Mouse (Mus musculus) splenic B cell, adult 2 months (primary cell): ENCODE measurements around the gene Pip4k2b.
"Not testable (repeated sequence)": the region's sequence is repeated elsewhere in the genome, so short reads cannot be mapped to it uniquely, and the experiment has no call there.

ENCODE experiments used
- DNase-seq: peaks from one replicate; pipeline ENCODE4 v3.0.0-alpha.2; 2011; ENCODE audit warnings: low read depth, low spot score
- H3K27me3 ChIP-seq: 2 replicates; pipeline ENCODE4 v1.6.1; 2012; ENCODE audit warnings: mild to moderate bottlenecking, low read length, moderate library complexity, mixed read lengths; ENCODE audit not compliant: control insufficient read depth, poor library complexity, insufficient read depth, severe bottlenecking
- H3K36me3 ChIP-seq: 2 replicates; pipeline ENCODE4 v1.6.1; 2012; ENCODE audit warnings: mild to moderate bottlenecking, low read length, moderate library complexity, mixed read lengths; ENCODE audit not compliant: control insufficient read depth, poor library complexity, insufficient read depth, severe bottlenecking

The Pip4k2b gene

GRCm38 (mm10) chr11:97744063-97744717 lies at the start of gene Pip4k2b:
Gene Pip4k2b, minus strand, starts transcription at chr11:97744704.
- DNase-seq, result peak; percentile 67
- Histone ChIP-seq H3K27me3 (no peaks in the 10 kb centered on the region), H3K36me3 (no peaks in the 10 kb centered on the region)

- Histone ChIP-seq H3K27me3 (no peaks in the 10 kb centered on the region), H3K36me3 (no peaks in the 10 kb centered on the region)
- DNase-seq, result peak; percentile 90
Observed at GRCm38 (mm10) chr11:97793165-97793564, 48.7 kb upstream of the Pip4k2b start.

GRCm38 (mm10) chr11:97790778-97791438 lies 46.4 kb upstream of the Pip4k2b start:
- H3K27me3 ChIP-seq, H3K36me3 ChIP-seq, DNase-seq: not testable (repeated sequence)

- Histone ChIP-seq H3K36me3 (no peaks in the 10 kb centered on the region), H3K27me3 (no peaks in the 10 kb centered on the region)
- no peak for DNase-seq
Observed at GRCm38 (mm10) chr11:97789727-97790126, 45.2 kb upstream of the Pip4k2b start.

- Histone ChIP-seq H3K36me3 (no peaks in the 10 kb centered on the region), H3K27me3 (no peaks in the 10 kb centered on the region)
- no peak for DNase-seq
Observed at GRCm38 (mm10) chr11:97787961-97788360, 43.5 kb upstream of the Pip4k2b start.

- DNase-seq, result no peak
- Histone ChIP-seq H3K27me3 (no peaks in the 10 kb centered on the region), H3K36me3 (peaks cover 8% of the 10 kb centered on the region)
Observed at GRCm38 (mm10) chr11:97782564-97782895, 38.0 kb upstream of the Pip4k2b start.

GRCm38 (mm10) chr11:97781832-97782563 lies 37.5 kb upstream of the Pip4k2b start, which contains the start of gene Rpl23:
Gene Rpl23, minus strand, starts transcription at chr11:97782437.
- no peaks in the 10 kb centered on the region for H3K27me3 ChIP-seq
- peaks cover 11% of the 10 kb centered on the region for H3K36me3 ChIP-seq
- peak; percentile 98 for DNase-seq

GRCm38 (mm10) chr11:97781478-97781831 lies 37.0 kb upstream of the Pip4k2b start:
- DNase-seq, result no peak
- Histone ChIP-seq H3K36me3 (peaks cover 11% of the 10 kb centered on the region), H3K27me3 (no peaks in the 10 kb centered on the region)

GRCm38 (mm10) chr11:97779968-97780701 lies 35.6 kb upstream of the Pip4k2b start:
- no peak for DNase-seq
- H3K36me3 ChIP-seq, result peaks cover 11% of the 10 kb centered on the region

GRCm38 (mm10) chr11:97778918-97779317 lies 34.4 kb upstream of the Pip4k2b start:
- Histone ChIP-seq H3K36me3 (peaks cover 11% of the 10 kb centered on the region), H3K27me3 (no peaks in the 10 kb centered on the region)
- no peak for DNase-seq

More at GRCm38 (mm10) chr11:97779968-97780701, 35.6 kb upstream of the Pip4k2b start:
- no peaks in the 10 kb centered on the region for H3K27me3 ChIP-seq

- peak; percentile 57 for DNase-seq
- H3K27me3 ChIP-seq, result no peaks in the 10 kb centered on the region
- H3K36me3 ChIP-seq, result peaks cover 11% of the 10 kb centered on the region
Observed at GRCm38 (mm10) chr11:97777129-97777529, 32.6 kb upstream of the Pip4k2b start.

GRCm38 (mm10) chr11:97776497-97777128 lies 32.1 kb upstream of the Pip4k2b start:
- no peak for DNase-seq
- no peaks in the 10 kb centered on the region for H3K27me3 ChIP-seq
- peaks cover 11% of the 10 kb centered on the region for H3K36me3 ChIP-seq

GRCm38 (mm10) chr11:97775808-97776496 lies 31.4 kb upstream of the Pip4k2b start, which contains the start of gene 1700001P01Rik:
Gene 1700001P01Rik, minus strand, starts transcription at chr11:97775918.
- DNase-seq, result no peak
- no peaks in the 10 kb centered on the region for H3K27me3 ChIP-seq

GRCm38 (mm10) chr11:97775186-97775585 lies 30.7 kb upstream of the Pip4k2b start:
- Histone ChIP-seq H3K27me3 (no peaks in the 10 kb centered on the region), H3K36me3 (peaks cover 11% of the 10 kb centered on the region)
- no peak for DNase-seq

More at GRCm38 (mm10) chr11:97775808-97776496, 31.4 kb upstream of the Pip4k2b start, which contains the start of gene 1700001P01Rik:
- peaks cover 11% of the 10 kb centered on the region for H3K36me3 ChIP-seq
